Mouse (Mus musculus): Measurements from ENCODE around the gene Araf.

GRCm38 (mm10) chrX:20853794-20854193, 56.2 kb downstream of the Araf start:
- TF ChIP-seq CTCF (IDR thresholded peaks at IDR 0.05), result no peak
- no peak for TF ChIP-seq EP300 (IDR thresholded peaks at IDR 0.05; ENCODE audit: insufficient read depth, low read depth, low read length)
- no peak for TF ChIP-seq POLR2A (IDR thresholded peaks at IDR 0.05; ENCODE audit: insufficient read depth, low read depth, low read length)

All from heart, adult 2 months (tissue).